Mouse (Mus musculus) E14TG2a.4 (cell line): ENCODE results near the gene Tbx2.

Experiments
- H3K27me3 ChIP-seq: 2 replicates; pipeline ENCODE4 v1.6.1; 2014; ENCODE audit warnings: low read length, control low read depth; ENCODE audit not compliant: insufficient read depth
- H3K36me3 ChIP-seq: 2 replicates; pipeline ENCODE4 v1.6.1; 2014; ENCODE audit warnings: low read length, control low read depth; ENCODE audit not compliant: insufficient read depth
- H3K4me1 ChIP-seq: replicated peaks from 2 replicates; pipeline ENCODE4 v1.6.1; 2014; ENCODE audit warnings: low read depth, low read length, control low read depth
- H3K4me3 ChIP-seq: replicated peaks from 2 replicates; pipeline ENCODE4 v1.5.1; 2014; ENCODE audit warnings: mild to moderate bottlenecking, low read length
- H3K9me3 ChIP-seq: 2 replicates; pipeline ENCODE4 v1.6.1; 2014; ENCODE audit warnings: low read length, control low read depth
- CTCF ChIP-seq: conservative IDR thresholded peaks from 2 replicates; pipeline ENCODE4 v1.5.1; 2014; ENCODE audit warnings: low read length
- NANOG ChIP-seq: IDR thresholded peaks from 2 replicates; pipeline ENCODE4 v1.6.1; 2014; ENCODE audit warnings: borderline replicate concordance, low read length, mixed read lengths
- POU5F1 ChIP-seq: IDR thresholded peaks from 2 replicates; pipeline ENCODE4 v1.6.1; 2014; ENCODE audit warnings: low read length, borderline replicate concordance

Tbx2 gene

DNA sequence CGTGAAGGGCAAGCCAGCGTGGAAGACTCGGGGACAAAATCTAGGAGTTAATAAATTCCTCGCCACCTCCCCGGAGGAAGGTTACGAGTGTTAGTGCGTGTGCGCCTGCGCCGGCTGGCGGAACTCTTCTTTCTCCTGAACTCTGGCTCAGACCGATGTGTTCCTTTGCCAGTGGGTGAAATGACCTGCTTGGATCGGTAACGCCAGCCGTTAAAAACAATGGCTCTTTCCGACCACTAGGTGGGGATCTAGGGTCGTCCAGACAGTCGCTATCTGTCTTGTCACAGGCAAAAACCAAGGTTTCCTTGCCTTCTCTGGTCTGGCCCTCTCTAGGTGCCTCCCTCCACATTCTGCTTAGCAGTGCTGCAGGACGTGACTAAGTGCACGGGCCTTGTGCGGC lies 16.7 kb downstream of the Tbx2 start:
- Histone ChIP-seq H3K36me3 (no peaks in the 10 kb centered on the region), H3K4me1 (peaks cover 28% of the 10 kb centered on the region), H3K27me3 (peaks cover 53% of the 10 kb centered on the region), H3K4me3 (peak overlapping the region; percentile 24; the same call in 1 of the 2 replicates), H3K9me3 (no peaks in the 10 kb centered on the region)
- TF ChIP-seq CTCF: peak; percentile 81
- no peak for TF ChIP-seq NANOG

DNA sequence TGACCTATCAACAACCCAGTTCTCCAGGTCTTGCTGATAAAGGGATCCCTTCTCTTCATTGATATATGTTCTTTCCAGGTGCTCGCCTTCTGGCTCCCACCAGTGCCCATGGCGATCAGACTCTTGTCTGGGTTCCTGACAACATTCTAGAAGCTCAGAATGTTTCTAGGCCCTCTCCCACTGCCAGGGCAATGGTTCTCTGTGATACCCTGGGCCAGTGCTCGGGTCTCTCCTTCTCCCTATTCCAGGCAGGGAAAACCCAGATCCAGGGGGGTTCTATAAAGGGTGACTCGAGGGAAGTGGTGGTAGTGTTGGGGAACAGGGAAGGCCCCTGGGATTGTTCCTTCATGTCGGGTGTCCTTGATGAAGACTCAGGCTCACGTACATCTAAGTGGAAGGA lies 17.9 kb downstream of the Tbx2 start, which contains the start of gene Gm11444:
Gm11444 (minus strand) TSS at position 101 of the 400 bp plus-strand sequence.
- H3K4me1 ChIP-seq: peaks cover 19% of the 10 kb centered on the region
- no peaks in the 10 kb centered on the region for H3K36me3 ChIP-seq
- no peak within 1 kb of the TSS for H3K4me3 ChIP-seq
- no peaks in the 10 kb centered on the region for H3K9me3 ChIP-seq
- peaks cover 41% of the 10 kb centered on the region for H3K27me3 ChIP-seq
- TF ChIP-seq NANOG (no peak), POU5F1 (no peak), CTCF (no peak)

DNA sequence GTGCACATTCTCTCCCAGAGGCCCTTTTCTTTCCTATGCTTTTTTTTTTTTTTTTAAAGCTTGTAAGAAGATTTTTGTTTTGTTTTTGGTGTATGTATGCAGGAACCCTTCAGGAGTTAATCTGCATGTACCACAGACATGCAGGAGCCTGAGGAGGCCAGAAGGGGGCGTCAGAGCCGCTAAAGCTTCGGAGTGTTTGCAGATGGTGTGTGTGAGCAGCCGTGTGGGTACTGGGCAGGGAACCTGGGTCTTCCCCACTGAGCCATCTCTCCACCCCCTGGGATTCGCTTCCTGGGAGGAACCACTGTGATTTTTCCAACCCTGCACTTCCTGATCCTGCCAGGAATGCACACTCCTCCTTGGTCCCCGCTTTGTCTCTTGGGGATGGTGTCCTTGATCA lies 18.4 kb downstream of the Tbx2 start:
- no peaks in the 10 kb centered on the region for H3K36me3 ChIP-seq

DNA sequence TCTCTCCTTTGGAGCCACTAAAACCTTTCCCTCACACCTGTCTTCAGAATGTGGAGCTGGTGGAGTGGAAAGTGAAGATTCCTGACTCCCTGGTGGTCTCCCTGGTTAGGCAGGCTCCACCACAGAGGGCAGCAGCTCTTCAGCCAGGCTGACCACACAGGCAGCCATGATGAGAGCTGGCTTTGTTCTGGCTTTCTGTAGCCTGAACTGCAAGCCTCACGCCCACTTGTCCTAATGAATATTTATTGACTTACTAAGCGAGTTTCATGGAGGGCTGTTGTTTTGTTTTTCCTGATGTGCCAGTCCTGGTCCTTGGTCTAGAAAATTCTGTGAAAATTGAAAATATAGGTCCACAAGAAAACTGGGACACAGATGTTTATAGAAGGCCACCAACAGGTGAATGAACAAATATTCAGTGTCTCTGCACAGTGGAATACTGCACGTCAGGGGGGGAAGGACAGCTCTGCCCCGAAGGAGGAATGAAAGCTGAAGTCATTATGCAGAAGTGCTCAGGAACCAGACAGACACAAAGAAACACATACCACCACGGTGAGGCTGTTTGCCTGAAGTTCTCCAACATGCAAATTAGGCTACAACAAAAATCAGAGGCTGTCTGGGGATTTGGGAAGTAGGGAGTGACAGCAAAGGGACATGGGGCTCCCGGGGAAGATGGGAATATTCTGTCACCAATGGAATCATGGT lies 25.8 kb downstream of the Tbx2 start:
- no peaks in the 10 kb centered on the region for H3K9me3 ChIP-seq
- peaks cover 22% of the 10 kb centered on the region for H3K4me1 ChIP-seq
- 0 out of 2 replicates have a peak, but pooled peaks cover 2% of the 10 kb centered on the region for H3K27me3 ChIP-seq
- H3K4me3 ChIP-seq: no peak overlapping the region
- TF ChIP-seq POU5F1 (no peak), NANOG (no peak), CTCF (no peak)
- no peaks in the 10 kb centered on the region for H3K36me3 ChIP-seq

More for the DNA sequence above, 18.4 kb downstream of the Tbx2 start:
- Histone ChIP-seq H3K9me3 (no peaks in the 10 kb centered on the region), H3K4me1 (peaks cover 19% of the 10 kb centered on the region), H3K4me3 (no peak overlapping the region), H3K27me3 (peaks cover 36% of the 10 kb centered on the region)
- TF ChIP-seq CTCF: peak; percentile 55
- TF ChIP-seq POU5F1: no peak
- no peak for TF ChIP-seq NANOG

GRCm38 (mm10) chr11:85864363-85864762 lies 32.0 kb downstream of the Tbx2 start:
- Histone ChIP-seq H3K9me3 (no peaks in the 10 kb centered on the region), H3K4me3 (no peak overlapping the region), H3K36me3 (no peaks in the 10 kb centered on the region), H3K4me1 (peaks cover 10% of the 10 kb centered on the region), H3K27me3 (peaks cover 6% of the 10 kb centered on the region; the same call in 1 of the 2 replicates)
- peak; percentile 92 for TF ChIP-seq CTCF
- no peak for TF ChIP-seq NANOG

- Histone ChIP-seq H3K9me3 (0 out of 2 replicates have a peak, but pooled peaks cover 4% of the 10 kb centered on the region), H3K36me3 (no peaks in the 10 kb centered on the region), H3K27me3 (peaks cover 65% of the 10 kb centered on the region), H3K4me1 (peaks cover 11% of the 10 kb centered on the region), H3K4me3 (peak overlapping the region; percentile 20; the same call in 1 of the 2 replicates)
- TF ChIP-seq NANOG (peak; percentile 45; the same call in 1 of the 2 replicates), POU5F1 (no peak)
These were observed 43.9 kb downstream of the Tbx2 start for GRCm38 (mm10) chr11:85876059-85876788.

- peaks cover 86% of the 10 kb centered on the region for H3K27me3 ChIP-seq
- H3K4me1 ChIP-seq: peaks cover 40% of the 10 kb centered on the region
- H3K4me3 ChIP-seq: no peak overlapping the region
- no peaks in the 10 kb centered on the region for H3K9me3 ChIP-seq
- TF ChIP-seq CTCF: no peak
- TF ChIP-seq POU5F1: no peak
- TF ChIP-seq NANOG: peak; percentile 87
- H3K36me3 ChIP-seq: no peaks in the 10 kb centered on the region
These were observed 52.1 kb downstream of the Tbx2 start for GRCm38 (mm10) chr11:85884498-85884897.

- peaks cover 87% of the 10 kb centered on the region for H3K27me3 ChIP-seq
- H3K36me3 ChIP-seq: no peaks in the 10 kb centered on the region
- peak within 1 kb of the TSS; percentile 73 for H3K4me3 ChIP-seq
- TF ChIP-seq CTCF (no peak), POU5F1 (no peak), NANOG (no peak)
- H3K4me1 ChIP-seq: peaks cover 52% of the 10 kb centered on the region
- H3K9me3 ChIP-seq: no peaks in the 10 kb centered on the region
These were observed 53.5 kb downstream of the Tbx2 start, which contains the start of gene Tbx4 for GRCm38 (mm10) chr11:85885665-85886428. Gene Tbx4, plus strand, starts transcription at chr11:85886422.
